Comparison of ENCODE assay signal across 11 mouse cellular contexts in the genomic region with DNA sequence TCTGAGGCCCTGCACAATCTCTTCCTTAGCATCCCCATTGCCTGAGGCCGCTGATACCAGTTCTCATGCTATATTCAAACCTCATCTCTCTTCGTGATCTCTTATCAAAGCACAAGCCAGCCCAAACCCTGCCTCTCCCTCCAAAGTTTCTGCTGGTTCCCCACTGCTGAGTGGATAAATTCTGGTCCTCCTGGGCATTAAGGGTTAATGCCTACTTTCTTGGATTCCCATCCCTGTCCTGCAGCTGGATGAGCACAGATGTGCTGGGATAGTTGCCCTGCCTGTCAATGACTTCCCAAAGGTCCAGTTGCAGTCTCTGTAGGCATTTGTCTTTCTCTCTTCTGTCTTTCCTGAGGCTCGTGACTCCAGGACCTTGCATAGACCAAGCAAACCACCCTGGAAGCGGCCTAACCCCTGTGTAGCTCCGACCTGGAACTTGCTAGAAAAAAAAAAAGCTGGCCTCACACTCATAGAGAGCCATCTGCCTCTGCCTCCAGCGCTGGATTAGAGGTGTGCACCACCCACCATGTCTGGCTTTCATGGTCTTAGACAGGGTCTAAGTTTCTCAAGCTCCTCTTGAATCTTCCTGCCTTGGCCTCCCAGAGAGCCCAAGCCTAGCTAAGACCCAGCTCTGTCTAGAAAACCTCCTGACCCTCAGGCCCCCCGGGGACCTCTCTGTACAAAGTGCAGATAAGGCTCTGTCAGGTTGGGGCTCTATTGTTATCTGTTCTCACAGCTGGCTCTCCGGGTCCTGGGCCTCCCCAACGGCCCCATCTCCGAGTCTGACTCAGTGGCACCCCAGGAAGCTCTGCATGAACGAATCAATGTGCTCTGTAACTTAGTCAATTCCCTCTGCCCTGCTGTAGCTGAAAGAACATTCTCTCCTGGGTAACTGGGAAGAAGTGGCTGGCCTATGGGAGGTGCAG. TPM values are rescaled to one million over a fixed set of nuclear protein-coding genes. Genes with fewer than 3 reads are reported as not detected.
DNase-seq lines count a peak whose midpoint lies in the region; ATAC-seq lines count a peak whose summit lies in the region.
"Had no signal": no experiment of that assay in that cellular context is flagged by ENCODE, and none has a peak within 500 bp of the region (broad histone marks: within the 10 kb centered on the region; RNA-seq: fewer than 3 reads in every experiment).

No protein-coding gene starts in this region.

- no peak overlapping the region for H3K4me2 ChIP-seq in forebrain, embryonic 12.5 days
- no peak overlapping the region for H3K4me2 ChIP-seq in embryonic facial prominence, embryonic 13.5 days
- peak overlapping the region; percentile 66 for H3K4me2 ChIP-seq in liver, embryonic 16.5 days (ENCODE audit: low read depth, low read length)
- H3K4me2 ChIP-seq: neural tube, embryonic 12.5 days had no signal

- whole genome bisulfite sequencing in forebrain, embryonic 10.5 days: 43% methylated on average over 11 of the region's 11 CpGs
- WGBS in forebrain, embryonic 12.5 days: 44% methylated on average over 11 of the region's 11 CpGs
- 58% methylated on average over 11 of the region's 11 CpGs for WGBS in embryonic facial prominence, embryonic 13.5 days
- 16% methylated on average over 11 of the region's 11 CpGs for WGBS in liver, embryonic 16.5 days (ENCODE audit: insufficient replicate concordance)

- DNase-seq in forebrain, embryonic 10.5 days (ENCODE audit: extremely low spot score, low spot score): no peak
- no peak for DNase-seq in ovary, adult 18-20 months (ENCODE audit: low spot score)
- DNase-seq: lung, postnatal 36 days had no signal

- ATAC-seq in forebrain, embryonic 12.5 days (ENCODE audit: low FRiP score): no peak
- no peak for ATAC-seq in megakaryocyte, adult 5-6 weeks (ENCODE audit: poor library complexity, severe bottlenecking)
- no peak for ATAC-seq in embryonic facial prominence, embryonic 13.5 days (ENCODE audit: insufficient number of reproducible peaks, insufficient read depth, low FRiP score, low TSS enrichment, low read depth)
- ATAC-seq in liver, embryonic 16.5 days (ENCODE audit: low read depth): peak; percentile 83
- no peak for ATAC-seq in granulocyte monocyte progenitor cell, adult 5-6 weeks (replicated peaks; ENCODE audit: poor library complexity, severe bottlenecking)

- H3K9me3 ChIP-seq in forebrain, embryonic 10.5 days: no peaks in the 10 kb centered on the region
- H3K9me3 ChIP-seq in forebrain, embryonic 12.5 days: no peaks in the 10 kb centered on the region
- H3K9me3 ChIP-seq in megakaryocyte, embryonic 14.5 days: no peaks in the 10 kb centered on the region
- H3K9me3 ChIP-seq in embryonic facial prominence, embryonic 13.5 days: no peaks in the 10 kb centered on the region
- H3K9me3 ChIP-seq in liver, embryonic 16.5 days (replicated peaks; ENCODE audit: control insufficient read depth, low read length): no peaks in the 10 kb centered on the region
- H3K9me3 ChIP-seq: neural tube, embryonic 12.5 days had no signal

- H3K27ac ChIP-seq in forebrain, embryonic 10.5 days: peak overlapping the region; percentile 76
- H3K27ac ChIP-seq in forebrain, embryonic 12.5 days: no peak overlapping the region
- H3K27ac ChIP-seq in embryonic facial prominence, embryonic 13.5 days: peak overlapping the region; percentile 40; the same call in 1 of the 2 replicates
- H3K27ac ChIP-seq in liver, embryonic 16.5 days (ENCODE audit: low read length): peak overlapping the region; percentile 89
- H3K27ac ChIP-seq: neural tube, embryonic 12.5 days had no signal

- no peak overlapping the region for H3K9ac ChIP-seq in forebrain, embryonic 12.5 days
- H3K9ac ChIP-seq in embryonic facial prominence, embryonic 13.5 days: peak overlapping the region; percentile 21; the same call in 1 of the 2 replicates
- peak overlapping the region; percentile 29 for H3K9ac ChIP-seq in liver, embryonic 16.5 days (ENCODE audit: low read depth, low read length)
- H3K9ac ChIP-seq: neural tube, embryonic 12.5 days had no signal

- no peaks in the 10 kb centered on the region for H3K36me3 ChIP-seq in forebrain, embryonic 10.5 days (replicated peaks)
- no peaks in the 10 kb centered on the region for H3K36me3 ChIP-seq in forebrain, embryonic 12.5 days (replicated peaks)
- peaks cover 11% of the 10 kb centered on the region for H3K36me3 ChIP-seq in megakaryocyte, embryonic 14.5 days (replicated peaks; ENCODE audit: low read length)
- no peaks in the 10 kb centered on the region for H3K36me3 ChIP-seq in embryonic facial prominence, embryonic 13.5 days
- no peaks in the 10 kb centered on the region for H3K36me3 ChIP-seq in liver, embryonic 16.5 days (ENCODE audit: control insufficient read depth, insufficient read depth)
- H3K36me3 ChIP-seq: neural tube, embryonic 12.5 days had no signal

- peaks cover 52% of the 10 kb centered on the region for H3K27me3 ChIP-seq in forebrain, embryonic 10.5 days (ENCODE audit: poor library complexity, severe bottlenecking)
- H3K27me3 ChIP-seq in forebrain, embryonic 12.5 days: 0 out of 2 replicates have a peak, but pooled peaks cover 2% of the 10 kb centered on the region
- peaks cover 3% of the 10 kb centered on the region for H3K27me3 ChIP-seq in megakaryocyte, embryonic 14.5 days (replicated peaks)
- no peaks in the 10 kb centered on the region for H3K27me3 ChIP-seq in embryonic facial prominence, embryonic 13.5 days
- H3K27me3 ChIP-seq in liver, embryonic 16.5 days (ENCODE audit: control insufficient read depth, insufficient read depth, low read depth, low read length): no peaks in the 10 kb centered on the region
- H3K27me3 ChIP-seq: Patski had no signal

- H3K4me1 ChIP-seq in forebrain, embryonic 10.5 days: peaks cover 80% of the 10 kb centered on the region
- H3K4me1 ChIP-seq in forebrain, embryonic 12.5 days: peaks cover 44% of the 10 kb centered on the region
- peaks cover 98% of the 10 kb centered on the region for H3K4me1 ChIP-seq in megakaryocyte, embryonic 14.5 days
- H3K4me1 ChIP-seq in embryonic facial prominence, embryonic 13.5 days: peaks cover 59% of the 10 kb centered on the region
- peaks cover 95% of the 10 kb centered on the region for H3K4me1 ChIP-seq in liver, embryonic 16.5 days (ENCODE audit: control insufficient read depth, low read depth, low read length)

- no peak overlapping the region for H3K4me3 ChIP-seq in forebrain, embryonic 10.5 days
- H3K4me3 ChIP-seq in forebrain, embryonic 12.5 days (replicated peaks): no peak overlapping the region
- peak overlapping the region; percentile 76 for H3K4me3 ChIP-seq in megakaryocyte, embryonic 14.5 days (replicated peaks)
- no peak overlapping the region for H3K4me3 ChIP-seq in embryonic facial prominence, embryonic 13.5 days
- H3K4me3 ChIP-seq in liver, embryonic 16.5 days (ENCODE audit: low read depth, low read length): peak overlapping the region; percentile 31
- H3K4me3 ChIP-seq: neural tube, embryonic 12.5 days had no signal

RNA-seq across cellular contexts. Expression of a gene that starts 40.3 kb away (rescaled TPM):
- polyA plus RNA-seq in forebrain, embryonic 10.5 days (2016; fragmentation: Nextera tagmentation; extraction: Ambion mirVana): 8.1 and 8.9 TPM in 2 replicates
- polyA plus RNA-seq in forebrain, embryonic 12.5 days (2016; fragmentation: Nextera tagmentation; extraction: Ambion mirVana): 9.7 and 10.6 TPM in 2 replicates
- 174 and 534 TPM in 2 replicates for polyA plus RNA-seq in megakaryocyte, embryonic 14.5 days (2012; ENCODE audit: insufficient read depth, low replicate concordance)
- total RNA-seq in megakaryocyte, adult 5-6 weeks (2015): 316 and 357 TPM in 2 replicates
- total RNA-seq in megakaryocyte, adult 5-6 weeks (2017): 121 and 168 TPM in 2 replicates
- polyA plus RNA-seq in embryonic facial prominence, embryonic 13.5 days (2015; fragmentation: Nextera tagmentation; extraction: Ambion mirVana): 20.8 and 21.3 TPM in 2 replicates
- polyA plus RNA-seq in liver, embryonic 16.5 days (2015; fragmentation: Nextera tagmentation; extraction: Ambion mirVana): 4.6 and 4.7 TPM in 2 replicates
- 199 TPM in 2 replicates for total RNA-seq in granulocyte monocyte progenitor cell, adult 5-6 weeks (2014; fragmentation: Nextera tagmentation)
- total RNA-seq in granulocyte monocyte progenitor cell, adult 5-6 weeks (2017): 91.5 and 99.4 TPM in 2 replicates

Comparison
In these comparisons a context has a peak if more than half of its experiments do, and no peak if none do; other contexts are left out.
1. H3K4me3 ChIP-seq: peak in megakaryocyte, embryonic 14.5 days (single experiment) and liver, embryonic 16.5 days (single experiment); none in forebrain, embryonic 10.5 days (single experiment), forebrain, embryonic 12.5 days (single experiment) and embryonic facial prominence, embryonic 13.5 days (single experiment).